Mouse (Mus musculus): ENCODE measurements around the gene Cd55. TPM values are rescaled to one million over a fixed set of nuclear protein-coding genes. Genes with fewer than 3 reads are reported as not detected.
"Not testable (repeated sequence)": the region's sequence is repeated elsewhere in the genome, so short reads cannot be mapped to it uniquely, and the experiment has no call there.

Gene Cd55
- polyA plus RNA-seq, 1 experiment from 2014 or later = 12.7 TPM

GRCm38 (mm10) chr1:130422033-130422432, 40.5 kb downstream of the Cd55 start:
- H3K9me3 ChIP-seq (replicated peaks); ATAC-seq (ENCODE audit: low FRiP score); H3K36me3 ChIP-seq; H3K27ac ChIP-seq (replicated peaks); H3K27me3 ChIP-seq (replicated peaks); H3K4me3 ChIP-seq (replicated peaks); H3K4me2 ChIP-seq; H3K4me1 ChIP-seq; H3K9ac ChIP-seq (replicated peaks): not testable (repeated sequence)
- WGBS = no CpG with 5 or more reads among the region's 6 CpGs

- not testable (repeated sequence) for H3K27ac ChIP-seq (replicated peaks); H3K4me3 ChIP-seq (replicated peaks); H3K27me3 ChIP-seq (replicated peaks); H3K4me2 ChIP-seq; ATAC-seq (ENCODE audit: low FRiP score); H3K4me1 ChIP-seq; H3K9ac ChIP-seq (replicated peaks); H3K36me3 ChIP-seq; H3K9me3 ChIP-seq (replicated peaks)
These were observed 65.4 kb downstream of the Cd55 start for GRCm38 (mm10) chr1:130397109-130397508.

Other genes starting within 250 kb of the Cd55 start
- gene Cd55b, start 39.7 kb downstream of the Cd55 start, polyA plus RNA-seq (2015; fragmentation: Nextera tagmentation; extraction: Ambion mirVana) = not detected in 2 replicates
- gene Zp3r, start 166.9 kb upstream of the Cd55 start, polyA plus RNA-seq (2015; fragmentation: Nextera tagmentation; extraction: Ambion mirVana) = not detected in 2 replicates
- 0.55 TPM in 1 of 2 replicates, not detected in the other for gene C4bp, start 198.9 kb upstream of the Cd55 start, polyA plus RNA-seq (2015; fragmentation: Nextera tagmentation; extraction: Ambion mirVana)

All from neural tube, embryonic 15.5 days (tissue).